Mouse (Mus musculus) ovary, postnatal 10 days (tissue): ENCODE data around the gene Btbd18.

Experiments used
- DNase-seq: peaks from one replicate; pipeline ENCODE4 v3.0.0; 2022; ENCODE audit warnings: low spot score

Btbd18 gene

GRCm38 (mm10) chr2:84704329-84704728 lies 45.5 kb downstream of the Btbd18 start:
- no peak for DNase-seq

- DNase-seq: no peak
Measured at GRCm38 (mm10) chr2:84705295-84705694, 46.4 kb downstream of the Btbd18 start.

- DNase-seq: no peak
Measured at GRCm38 (mm10) chr2:84707523-84707922, 48.6 kb downstream of the Btbd18 start.

GRCm38 (mm10) chr2:84711898-84712297 lies 53.0 kb downstream of the Btbd18 start:
- DNase-seq: no peak

- DNase-seq: no peak
Measured at GRCm38 (mm10) chr2:84714422-84714810, 55.5 kb downstream of the Btbd18 start.

- DNase-seq: peak; percentile 97
Measured at GRCm38 (mm10) chr2:84714811-84715561, 56.1 kb downstream of the Btbd18 start, which contains the start of gene Zdhhc5. Gene Zdhhc5 (minus strand): TSS chr2:84715180.

- peak; percentile 62 for DNase-seq
Measured at GRCm38 (mm10) chr2:84715562-84716361, 56.9 kb downstream of the Btbd18 start.

GRCm38 (mm10) chr2:84716423-84717355 lies 57.8 kb downstream of the Btbd18 start:
- DNase-seq: no peak

- DNase-seq: no peak
Measured at GRCm38 (mm10) chr2:84717357-84717756, 58.5 kb downstream of the Btbd18 start.
